33 mouse cellular contexts compared by ENCODE assay signal in genomic region chr9:15060847-15061246, GRCm38 (mm10). TPM values are rescaled to one million over a fixed set of nuclear protein-coding genes. Genes with fewer than 3 reads are reported as not detected.
"Had no signal": no experiment of that assay in that cellular context is flagged by ENCODE, and none has a peak within 500 bp of the region (broad histone marks: within the 10 kb centered on the region; RNA-seq: fewer than 3 reads in every experiment).

No protein-coding gene starts in this region.

- ATAC-seq: liver, embryonic 12.5 days; liver, postnatal 0 days; midbrain, embryonic 13.5 days; midbrain, embryonic 15.5 days; midbrain, embryonic 16.5 days had no signal

- H3K4me2 ChIP-seq: limb, embryonic 12.5 days; limb, embryonic 13.5 days; limb, embryonic 15.5 days; liver, embryonic 11.5 days; liver, embryonic 12.5 days; liver, embryonic 13.5 days; liver, embryonic 15.5 days; midbrain, embryonic 11.5 days; midbrain, embryonic 12.5 days; midbrain, embryonic 13.5 days; midbrain, embryonic 15.5 days; neural tube, embryonic 12.5 days; neural tube, embryonic 13.5 days had no signal

- H3K36me3 ChIP-seq: limb, embryonic 10.5 days; limb, embryonic 12.5 days; limb, embryonic 13.5 days; limb, embryonic 15.5 days; liver, embryonic 12.5 days; liver, embryonic 13.5 days; liver, embryonic 15.5 days; midbrain, embryonic 10.5 days; midbrain, embryonic 12.5 days; midbrain, embryonic 13.5 days; midbrain, embryonic 15.5 days; neural tube, embryonic 12.5 days; neural tube, embryonic 13.5 days had no signal

- H3K4me1 ChIP-seq: limb, embryonic 10.5 days; limb, embryonic 12.5 days; limb, embryonic 13.5 days; limb, embryonic 15.5 days; liver, embryonic 12.5 days; liver, embryonic 13.5 days; liver, embryonic 15.5 days; megakaryocyte, embryonic 14.5 days; midbrain, embryonic 10.5 days; midbrain, embryonic 12.5 days; midbrain, embryonic 13.5 days; midbrain, embryonic 15.5 days; neural tube, embryonic 12.5 days; neural tube, embryonic 13.5 days had no signal

- H3K9ac ChIP-seq: limb, embryonic 12.5 days; limb, embryonic 13.5 days; limb, embryonic 15.5 days; liver, embryonic 12.5 days; liver, embryonic 13.5 days; liver, embryonic 14.5 days; liver, embryonic 15.5 days; liver, postnatal 0 days; midbrain, embryonic 12.5 days; midbrain, embryonic 13.5 days; midbrain, embryonic 15.5 days; neural tube, embryonic 12.5 days; neural tube, embryonic 13.5 days had no signal

- H3K4me3 ChIP-seq: left cerebral cortex, adult 2 months; limb, embryonic 10.5 days; limb, embryonic 12.5 days; limb, embryonic 13.5 days; limb, embryonic 15.5 days; liver, embryonic 12.5 days; liver, embryonic 13.5 days; liver, embryonic 15.5 days; megakaryocyte, embryonic 14.5 days; midbrain, embryonic 10.5 days; midbrain, embryonic 12.5 days; midbrain, embryonic 13.5 days; midbrain, embryonic 15.5 days; myocyte; neural tube, embryonic 12.5 days; neural tube, embryonic 13.5 days had no signal

- H3K9me3 ChIP-seq: limb, embryonic 10.5 days; limb, embryonic 12.5 days; limb, embryonic 13.5 days; limb, embryonic 15.5 days; liver, embryonic 12.5 days; liver, embryonic 13.5 days; liver, embryonic 15.5 days; megakaryocyte, embryonic 14.5 days; midbrain, embryonic 10.5 days; midbrain, embryonic 12.5 days; midbrain, embryonic 13.5 days; midbrain, embryonic 15.5 days; neural tube, embryonic 12.5 days; neural tube, embryonic 13.5 days had no signal

- H3K27ac ChIP-seq: left cerebral cortex, adult 2 months; limb, embryonic 10.5 days; limb, embryonic 12.5 days; limb, embryonic 13.5 days; limb, embryonic 15.5 days; liver, embryonic 12.5 days; liver, embryonic 13.5 days; liver, embryonic 14.5 days; liver, embryonic 15.5 days; macrophage; midbrain, embryonic 10.5 days; midbrain, embryonic 12.5 days; midbrain, embryonic 13.5 days; midbrain, embryonic 15.5 days; neural tube, embryonic 12.5 days; neural tube, embryonic 13.5 days had no signal

- DNase-seq: layer of hippocampus, postnatal 36 days; left cerebral cortex, postnatal 4 days; liver; liver, embryonic 13.5 days; liver, postnatal 0 days; lung, adult 2 months; lung, postnatal 10 days; lung, postnatal 36 days; midbrain, embryonic 14.5 days had no signal

- H3K27me3 ChIP-seq: limb, embryonic 12.5 days; limb, embryonic 13.5 days; limb, embryonic 15.5 days; liver, embryonic 12.5 days; liver, embryonic 13.5 days; liver, embryonic 15.5 days; midbrain, embryonic 12.5 days; midbrain, embryonic 13.5 days; midbrain, embryonic 15.5 days; neural tube, embryonic 12.5 days; neural tube, embryonic 13.5 days had no signal

RNA-seq across cellular contexts. Expression of gene Hephl1, which starts 51.1 kb away (rescaled TPM):
- polyA plus RNA-seq: limb, embryonic 10.5 days; limb, embryonic 11.5 days; limb, embryonic 12.5 days; limb, embryonic 13.5 days; liver, adult 2 months; liver, embryonic 11.5 days; liver, embryonic 12.5 days; liver, embryonic 13.5 days; liver, embryonic 15.5 days; liver, embryonic 16.5 days; liver, postnatal 0 days; macrophage; midbrain, embryonic 10.5 days; midbrain, embryonic 11.5 days; midbrain, embryonic 12.5 days; midbrain, embryonic 13.5 days; midbrain, embryonic 14.5 days; midbrain, embryonic 15.5 days; midbrain, embryonic 16.5 days; neural tube, embryonic 11.5 days; neural tube, embryonic 12.5 days; neural tube, embryonic 13.5 days had no signal
